Comparison of ENCODE assay signal across 18 mouse cellular contexts in the genomic region with DNA sequence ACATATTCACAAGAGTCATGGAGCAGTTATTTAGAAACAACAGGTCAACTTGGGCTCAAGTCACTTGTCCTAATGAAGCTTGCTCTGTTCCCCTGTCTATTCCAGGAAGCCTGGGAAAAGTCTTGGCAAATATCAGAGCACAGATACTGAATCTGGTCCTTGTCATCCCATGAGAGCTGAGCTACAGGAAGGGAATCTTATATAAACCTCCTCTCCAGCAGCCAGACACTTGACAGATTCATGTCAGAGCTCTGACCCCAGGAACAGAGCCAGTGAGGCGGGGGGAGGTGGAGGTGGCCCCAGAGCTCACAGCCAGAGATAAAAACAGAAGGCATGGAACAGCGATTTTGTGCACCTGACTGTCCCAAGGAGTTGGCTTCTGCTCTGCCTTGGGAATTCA. TPM values are rescaled to one million over a fixed set of nuclear protein-coding genes. Genes with fewer than 3 reads are reported as not detected.
A peak's percentile ranks its signal among the peaks of the same experiment; 100 is the strongest.
DNase-seq lines count a peak whose midpoint lies in the region; ATAC-seq and TF ChIP-seq lines count a peak whose summit lies in the region.
"Had no signal": no experiment of that assay in that cellular context is flagged by ENCODE, and none has a peak within 500 bp of the region (broad histone marks: within the 10 kb centered on the region; RNA-seq: fewer than 3 reads in every experiment).

No protein-coding gene starts in this region.

- TF ChIP-seq EP300 in heart, adult 2 months (IDR thresholded peaks at IDR 0.05; ENCODE audit: insufficient read depth, low read depth, low read length): no peak

- no peak for ATAC-seq in heart, embryonic 14.5 days (ENCODE audit: insufficient number of reproducible peaks, insufficient read depth, low FRiP score, low read depth)
- ATAC-seq: midbrain, embryonic 13.5 days had no signal

- peak in 1 of 2 experiments; percentile 38 for DNase-seq in heart, adult 2 months
- no peak for DNase-seq in heart, postnatal 4 days
- peak; percentile 57 for DNase-seq in kidney, postnatal 14 days
- no peak for DNase-seq in layer of hippocampus, adult 18-20 months (ENCODE audit: low spot score in 2 of 2)
- DNase-seq in layer of hippocampus, postnatal 36 days: no peak
- DNase-seq: cerebellum, adult 8-10 months; gastrocnemius, adult 2 months; right cerebral cortex, postnatal 25 days had no signal

- H3K4me3 ChIP-seq in heart, adult 2 months: no peak overlapping the region
- H3K4me3 ChIP-seq in brown adipose tissue, adult 24 weeks (ENCODE audit: insufficient read depth, low read depth, low read length): no peak overlapping the region
- H3K4me3 ChIP-seq in heart, embryonic 14.5 days (ENCODE audit: control insufficient read depth in 1 of 2, insufficient read depth in 1 of 2, low read depth in 1 of 2, low read length in 2 of 2): no peak overlapping the region
- H3K4me3 ChIP-seq: forebrain, embryonic 12.5 days; gastrocnemius, adult 2 months; hindbrain, embryonic 10.5 days; midbrain, embryonic 13.5 days; myocyte; stomach, embryonic 15.5 days had no signal

- H3K4me2 ChIP-seq in heart, embryonic 14.5 days (ENCODE audit: low read length): no peak overlapping the region
- H3K4me2 ChIP-seq: forebrain, embryonic 12.5 days; midbrain, embryonic 13.5 days; stomach, embryonic 15.5 days had no signal

- H3K36me3 ChIP-seq in heart, adult 2 months (ENCODE audit: control insufficient read depth, insufficient read depth, low read length): peaks cover 19% of the 10 kb centered on the region
- H3K36me3 ChIP-seq in heart, embryonic 14.5 days (ENCODE audit: control insufficient read depth, insufficient read depth, low read length): no peaks in the 10 kb centered on the region
- H3K36me3 ChIP-seq: forebrain, embryonic 12.5 days; hindbrain, embryonic 10.5 days; midbrain, embryonic 13.5 days; stomach, embryonic 15.5 days had no signal

- no peak for TF ChIP-seq POLR2A in heart, adult 2 months (IDR thresholded peaks at IDR 0.05; ENCODE audit: insufficient read depth, low read depth, low read length)

- H3K79me2 ChIP-seq in heart, adult 2 months (replicated peaks; ENCODE audit: control insufficient read depth, insufficient read depth, low read length): no peaks in the 10 kb centered on the region

- H3K9ac ChIP-seq in heart, adult 2 months (ENCODE audit: low read depth, low read length): no peak overlapping the region
- H3K9ac ChIP-seq in heart, embryonic 14.5 days (ENCODE audit: low read length): peak overlapping the region; percentile 8; the same call in 1 of the 2 replicates
- H3K9ac ChIP-seq: forebrain, embryonic 12.5 days; midbrain, embryonic 13.5 days; stomach, embryonic 15.5 days had no signal

- peak overlapping the region; percentile 38; the same call in 1 of the 2 replicates for H3K27ac ChIP-seq in heart, adult 2 months
- 0 out of 2 replicates have a peak overlapping the region, but pooled peaks have one; percentile 21 for H3K27ac ChIP-seq in brown adipose tissue, adult 24 weeks (replicated peaks; ENCODE audit: low read depth, low read length)
- H3K27ac ChIP-seq in heart, embryonic 14.5 days (replicated peaks in 1 of 2; ENCODE audit: control insufficient read depth in 1 of 2, insufficient read depth in 1 of 2, low read depth in 2 of 2, low read length in 2 of 2): peak overlapping the region; percentile 28 to 40; a peak in 2 of 4 replicates
- H3K27ac ChIP-seq: forebrain, embryonic 12.5 days; hindbrain, embryonic 10.5 days; kidney, postnatal 0 days; midbrain, embryonic 13.5 days; stomach, embryonic 15.5 days had no signal

- TF ChIP-seq CTCF in heart, adult 2 months (IDR thresholded peaks at IDR 0.05): no peak

- H3K4me1 ChIP-seq in heart, adult 2 months (ENCODE audit: control insufficient read depth, insufficient read depth, low read length): peaks cover 34% of the 10 kb centered on the region
- H3K4me1 ChIP-seq in brown adipose tissue, adult 24 weeks (ENCODE audit: control insufficient read depth, insufficient read depth, insufficient read length, low read length): peaks cover 50% of the 10 kb centered on the region
- peaks cover 25 to 40% of the 10 kb centered on the region in 2 experiments for H3K4me1 ChIP-seq in heart, embryonic 14.5 days (ENCODE audit: control insufficient read depth in 2 of 2, insufficient read depth in 2 of 2, low read length in 2 of 2)
- H3K4me1 ChIP-seq: forebrain, embryonic 12.5 days; midbrain, embryonic 13.5 days had no signal

- H3K27me3 ChIP-seq in heart, adult 2 months (ENCODE audit: control insufficient read depth, insufficient read depth, low read length): no peaks in the 10 kb centered on the region
- H3K27me3 ChIP-seq in heart, embryonic 14.5 days (ENCODE audit: control insufficient read depth, insufficient read depth, low read length): no peaks in the 10 kb centered on the region
- H3K27me3 ChIP-seq: forebrain, embryonic 12.5 days; midbrain, embryonic 13.5 days; stomach, embryonic 15.5 days had no signal

- intact Hi-C loops in heart, adult 2 months (cut with DNase I): no loop called here

- no peaks in the 10 kb centered on the region for H3K9me3 ChIP-seq in heart, embryonic 14.5 days (ENCODE audit: control insufficient read depth, low read length)
- H3K9me3 ChIP-seq: forebrain, embryonic 12.5 days; hindbrain, embryonic 10.5 days; midbrain, embryonic 13.5 days; stomach, embryonic 15.5 days had no signal

- WGBS in heart, adult 2 months: 45% methylated on average over 2 of the region's 2 CpGs
- 17% methylated on average over 2 of the region's 2 CpGs for WGBS in heart, embryonic 14.5 days

RNA-seq across cellular contexts. Expression of a gene that starts 26.3 kb away (rescaled TPM):
- total RNA-seq in heart, adult 2 months (2021): 1 to 10 TPM; 3.9 to 4.1 TPM
- 4.0 and 4.2 TPM in 2 replicates for polyA plus RNA-seq in heart, adult 2 months (2012; rRNA removed)
- total RNA-seq in heart, postnatal 4 days (2021): 1 to 10 TPM; 3.1 to 3.2 TPM
- polyA plus RNA-seq in brown adipose tissue, adult 24 weeks (2012; ENCODE audit: insufficient read depth, insufficient read length, missing spikeins): 1.7 and 5.7 TPM in 2 replicates
- 7.7 and 8.5 TPM in 2 replicates for polyA plus RNA-seq in heart, embryonic 14.5 days (2014; fragmentation: Nextera tagmentation; extraction: Ambion mirVana)
- total RNA-seq in layer of hippocampus, adult 18-20 months (2021): 10 to 100 TPM; 12.2 to 13.6 TPM
- total RNA-seq in layer of hippocampus, postnatal 36 days (2021): 10 to 100 TPM; 11.3 to 12.9 TPM
- total RNA-seq: CH12.LX, MEL had no signal
- polyA plus RNA-seq: myocyte had no signal
